10 mouse cellular contexts compared by ENCODE assay signal in the genomic region with DNA sequence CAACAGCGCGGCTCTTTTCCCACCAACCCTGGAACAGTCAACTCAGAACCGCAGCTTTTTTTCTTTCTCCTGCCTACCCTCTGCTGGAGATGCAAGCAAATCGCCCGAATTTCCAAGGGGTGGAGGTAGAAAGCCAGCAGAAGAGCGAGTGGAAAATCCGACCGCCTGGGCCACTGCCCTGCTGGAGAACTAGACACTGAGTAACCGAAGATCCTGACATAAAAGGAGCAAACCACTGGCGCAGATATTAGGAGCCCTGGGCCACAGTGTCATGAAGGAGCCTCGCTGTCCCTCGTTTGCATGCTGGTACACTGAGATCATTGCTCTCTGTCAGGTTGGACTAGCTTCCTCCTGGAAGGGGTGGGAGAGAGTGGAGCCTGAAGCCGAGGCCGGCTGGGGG. TPM values are rescaled to one million over a fixed set of nuclear protein-coding genes. Genes with fewer than 3 reads are reported as not detected.
DNase-seq lines count a peak whose midpoint lies in the region; ATAC-seq and TF ChIP-seq lines count a peak whose summit lies in the region.
"Had no signal": no experiment of that assay in that cellular context is flagged by ENCODE, and none has a peak within 500 bp of the region (broad histone marks: within the 10 kb centered on the region; RNA-seq: fewer than 3 reads in every experiment).

No protein-coding gene starts in this region.

- H3K4me2 ChIP-seq in hindbrain, embryonic 12.5 days (replicated peaks): peak overlapping the region; percentile 21; the same call in 1 of the 2 replicates
- H3K4me2 ChIP-seq in limb, embryonic 15.5 days: peak overlapping the region; percentile 24; the same call in 1 of the 2 replicates
- H3K4me2 ChIP-seq: liver, embryonic 13.5 days had no signal

- no peaks in the 10 kb centered on the region for H3K79me2 ChIP-seq in heart, adult 2 months (replicated peaks; ENCODE audit: control insufficient read depth, insufficient read depth, low read length)

- no peak for TF ChIP-seq EP300 in heart, adult 2 months (IDR thresholded peaks at IDR 0.05; ENCODE audit: insufficient read depth, low read depth, low read length)

- TF ChIP-seq POLR2A in heart, adult 2 months (IDR thresholded peaks at IDR 0.05; ENCODE audit: insufficient read depth, low read depth, low read length): no peak

- no peak for DNase-seq in heart, adult 2 months
- DNase-seq in heart, adult 11 months: no peak
- peak; percentile 51 for DNase-seq in ES-CJ7 (ENCODE audit: low read depth, low spot score)
- DNase-seq in urinary bladder, postnatal 25 days (ENCODE audit: low spot score): no peak
- DNase-seq in thymus, postnatal 14 days: no peak
- no peak for DNase-seq in cerebellum, adult 9-11 months
- DNase-seq: liver, embryonic 13.5 days had no signal

- H3K36me3 ChIP-seq in heart, adult 2 months (ENCODE audit: control insufficient read depth, insufficient read depth, low read length): no peaks in the 10 kb centered on the region
- H3K36me3 ChIP-seq in hindbrain, embryonic 12.5 days: no peaks in the 10 kb centered on the region
- H3K36me3 ChIP-seq in limb, embryonic 15.5 days: no peaks in the 10 kb centered on the region
- H3K36me3 ChIP-seq: liver, embryonic 13.5 days had no signal

- 12% methylated on average over 14 of the region's 14 CpGs for WGBS in heart, adult 2 months
- 1% methylated on average over 14 of the region's 14 CpGs for WGBS in hindbrain, embryonic 12.5 days
- WGBS in limb, embryonic 15.5 days: 5% methylated on average over 14 of the region's 14 CpGs

- TF ChIP-seq CTCF in heart, adult 2 months (IDR thresholded peaks at IDR 0.05): 0 out of 2 replicates have a peak, but pooled peaks have one; percentile 4

- no peak overlapping the region for H3K4me3 ChIP-seq in heart, adult 2 months
- no peak overlapping the region for H3K4me3 ChIP-seq in hindbrain, embryonic 12.5 days
- H3K4me3 ChIP-seq in limb, embryonic 15.5 days: no peak overlapping the region; the same call in 1 of the 2 replicates
- H3K4me3 ChIP-seq: erythroblast, embryonic 14.5 days; liver, embryonic 13.5 days had no signal

- no peak for ATAC-seq in hindbrain, embryonic 12.5 days (ENCODE audit: low FRiP score)
- ATAC-seq in limb, embryonic 15.5 days (ENCODE audit: insufficient number of reproducible peaks, low FRiP score, low TSS enrichment, low read depth): no peak

- intact Hi-C loops in heart, adult 2 months (cut with DNase I): loop anchor here (10.0 kb wide), 1 partner anchor 233 kb away; the partner anchor contains the start of gene Foxd1

- H3K27me3 ChIP-seq in heart, adult 2 months (ENCODE audit: control insufficient read depth, insufficient read depth, low read length): peaks cover 14% of the 10 kb centered on the region
- H3K27me3 ChIP-seq in hindbrain, embryonic 12.5 days: peaks cover 70% of the 10 kb centered on the region
- H3K27me3 ChIP-seq in limb, embryonic 15.5 days: peaks cover 55% of the 10 kb centered on the region

- no peak overlapping the region for H3K27ac ChIP-seq in heart, adult 2 months
- no peak overlapping the region for H3K27ac ChIP-seq in hindbrain, embryonic 12.5 days
- H3K27ac ChIP-seq in limb, embryonic 15.5 days: 0 out of 2 replicates have a peak overlapping the region, but pooled peaks have one; percentile 22
- H3K27ac ChIP-seq: liver, embryonic 13.5 days had no signal

- no peaks in the 10 kb centered on the region; the same call in 1 of the 2 replicates for H3K4me1 ChIP-seq in heart, adult 2 months (ENCODE audit: control insufficient read depth, insufficient read depth, low read length)
- peaks cover 26% of the 10 kb centered on the region for H3K4me1 ChIP-seq in hindbrain, embryonic 12.5 days
- peaks cover 36% of the 10 kb centered on the region for H3K4me1 ChIP-seq in limb, embryonic 15.5 days

- H3K9me3 ChIP-seq in hindbrain, embryonic 12.5 days (replicated peaks): no peaks in the 10 kb centered on the region
- H3K9me3 ChIP-seq in limb, embryonic 15.5 days: no peaks in the 10 kb centered on the region
- H3K9me3 ChIP-seq: liver, embryonic 13.5 days had no signal

- H3K9ac ChIP-seq in heart, adult 2 months (ENCODE audit: low read depth, low read length): no peak overlapping the region
- no peak overlapping the region for H3K9ac ChIP-seq in hindbrain, embryonic 12.5 days
- H3K9ac ChIP-seq in limb, embryonic 15.5 days: no peak overlapping the region
- H3K9ac ChIP-seq: liver, embryonic 13.5 days had no signal

RNA-seq across cellular contexts. Expression of gene Tmem174, which starts 49.6 kb away (rescaled TPM):
- total RNA-seq in heart, adult 2 months (2021): not detected
- not detected in 2 replicates for polyA plus RNA-seq in heart, adult 2 months (2012; rRNA removed)
- polyA plus RNA-seq in hindbrain, embryonic 12.5 days (2016; fragmentation: Nextera tagmentation; extraction: Ambion mirVana): not detected in 2 replicates
- not detected in 2 replicates for polyA plus RNA-seq in limb, embryonic 15.5 days (2015; fragmentation: Nextera tagmentation; extraction: Ambion mirVana)
- polyA plus RNA-seq: erythroblast, embryonic 14.5 days; liver, embryonic 13.5 days had no signal
